In genomic region chr13:34156840-34157185, GRCm38 (mm10) we compare ENCODE assay signal across 10 mouse cellular contexts. TPM values are rescaled to one million over a fixed set of nuclear protein-coding genes. Genes with fewer than 3 reads are reported as not detected.
DNase-seq lines count a peak whose midpoint lies in the region; ATAC-seq lines count a peak whose summit lies in the region.
"Had no signal": no experiment of that assay in that cellular context is flagged by ENCODE, and none has a peak within 500 bp of the region (broad histone marks: within the 10 kb centered on the region; RNA-seq: fewer than 3 reads in every experiment).

No protein-coding gene starts in this region.

- no peak for DNase-seq in forebrain, embryonic 10.5 days (ENCODE audit: extremely low spot score, low spot score)
- DNase-seq in forebrain, embryonic 11.5 days (ENCODE audit: low spot score): no peak
- DNase-seq in midbrain, embryonic 10.5 days (ENCODE audit: low spot score): no peak
- DNase-seq in midbrain, embryonic 11.5 days (ENCODE audit: low spot score, missing footprints): no peak
- no peak for DNase-seq in embryonic facial prominence, embryonic 10.5 days (ENCODE audit: low spot score)
- no peak for DNase-seq in limb, embryonic 10.5 days (ENCODE audit: low spot score)
- no peak for DNase-seq in embryo, embryonic 10.5 days (ENCODE audit: low spot score)
- no peak for DNase-seq in adrenal gland, postnatal 36 days

- no peaks in the 10 kb centered on the region for H3K36me3 ChIP-seq in forebrain, embryonic 10.5 days (replicated peaks)
- H3K36me3 ChIP-seq in forebrain, embryonic 11.5 days (ENCODE audit: control insufficient read depth, insufficient read depth, low read length): no peaks in the 10 kb centered on the region
- H3K36me3 ChIP-seq in midbrain, embryonic 10.5 days: no peaks in the 10 kb centered on the region
- no peaks in the 10 kb centered on the region for H3K36me3 ChIP-seq in midbrain, embryonic 11.5 days (ENCODE audit: control insufficient read depth, insufficient read depth, low read length)
- no peaks in the 10 kb centered on the region for H3K36me3 ChIP-seq in embryonic facial prominence, embryonic 10.5 days (replicated peaks)
- H3K36me3 ChIP-seq in limb, embryonic 10.5 days: no peaks in the 10 kb centered on the region

- H3K4me3 ChIP-seq in forebrain, embryonic 10.5 days: no peak overlapping the region
- H3K4me3 ChIP-seq in forebrain, embryonic 11.5 days (ENCODE audit: low read depth, low read length): no peak overlapping the region
- H3K4me3 ChIP-seq in midbrain, embryonic 10.5 days: no peak overlapping the region
- H3K4me3 ChIP-seq in midbrain, embryonic 11.5 days (ENCODE audit: low read depth, low read length): no peak overlapping the region
- H3K4me3 ChIP-seq in embryonic facial prominence, embryonic 10.5 days: no peak overlapping the region
- H3K4me3 ChIP-seq in limb, embryonic 10.5 days: no peak overlapping the region

- no peaks in the 10 kb centered on the region for H3K27me3 ChIP-seq in forebrain, embryonic 10.5 days (ENCODE audit: poor library complexity, severe bottlenecking)
- no peaks in the 10 kb centered on the region for H3K27me3 ChIP-seq in forebrain, embryonic 11.5 days (ENCODE audit: control insufficient read depth, insufficient read depth, low read length)
- no peaks in the 10 kb centered on the region for H3K27me3 ChIP-seq in midbrain, embryonic 10.5 days (ENCODE audit: low read depth, poor library complexity, severe bottlenecking)
- H3K27me3 ChIP-seq in midbrain, embryonic 11.5 days (ENCODE audit: control insufficient read depth, insufficient read depth, low read length): no peaks in the 10 kb centered on the region
- H3K27me3 ChIP-seq in embryonic facial prominence, embryonic 10.5 days (replicated peaks; ENCODE audit: low read depth, poor library complexity, severe bottlenecking): no peaks in the 10 kb centered on the region
- no peaks in the 10 kb centered on the region for H3K27me3 ChIP-seq in limb, embryonic 10.5 days (ENCODE audit: low read depth, poor library complexity, severe bottlenecking)

- peak overlapping the region; percentile 44 for H3K27ac ChIP-seq in forebrain, embryonic 10.5 days
- H3K27ac ChIP-seq in forebrain, embryonic 11.5 days (ENCODE audit: low read depth, low read length): no peak overlapping the region
- 0 out of 2 replicates have a peak overlapping the region, but pooled peaks have one; percentile 24 for H3K27ac ChIP-seq in midbrain, embryonic 10.5 days (replicated peaks)
- no peak overlapping the region for H3K27ac ChIP-seq in midbrain, embryonic 11.5 days (ENCODE audit: low read depth, low read length)
- peak overlapping the region; percentile 52; the same call in 1 of the 2 replicates for H3K27ac ChIP-seq in embryonic facial prominence, embryonic 10.5 days (replicated peaks)
- H3K27ac ChIP-seq in limb, embryonic 10.5 days: peak overlapping the region; percentile 46; the same call in 1 of the 2 replicates

- H3K4me1 ChIP-seq in forebrain, embryonic 10.5 days: peaks cover 21% of the 10 kb centered on the region
- peaks cover 6% of the 10 kb centered on the region; the same call in 1 of the 2 replicates for H3K4me1 ChIP-seq in forebrain, embryonic 11.5 days (replicated peaks; ENCODE audit: control insufficient read depth, insufficient read depth, low read length)
- peaks cover 27% of the 10 kb centered on the region for H3K4me1 ChIP-seq in midbrain, embryonic 10.5 days
- peaks cover 8% of the 10 kb centered on the region for H3K4me1 ChIP-seq in midbrain, embryonic 11.5 days (ENCODE audit: control insufficient read depth, insufficient read depth, low read length)
- peaks cover 35% of the 10 kb centered on the region for H3K4me1 ChIP-seq in embryonic facial prominence, embryonic 10.5 days
- H3K4me1 ChIP-seq in limb, embryonic 10.5 days: peaks cover 9% of the 10 kb centered on the region

- WGBS in forebrain, embryonic 10.5 days: 84% methylated on average over 2 of the region's 2 CpGs
- WGBS in forebrain, embryonic 11.5 days: 85% methylated on average over 2 of the region's 2 CpGs
- 83% methylated on average over 2 of the region's 2 CpGs for WGBS in midbrain, embryonic 10.5 days
- WGBS in midbrain, embryonic 11.5 days: 86% methylated on average over 2 of the region's 2 CpGs
- 87% methylated on average over 2 of the region's 2 CpGs for WGBS in embryonic facial prominence, embryonic 10.5 days
- 72% methylated on average over 2 of the region's 2 CpGs for WGBS in limb, embryonic 10.5 days

- no peak for ATAC-seq in forebrain, embryonic 11.5 days (replicated peaks; ENCODE audit: low FRiP score)
- no peak for ATAC-seq in midbrain, embryonic 11.5 days (ENCODE audit: low FRiP score)
- ATAC-seq: inflammation-experienced regulatory T-cells, adult 6 months had no signal

- peaks cover 3% of the 10 kb centered on the region; the same call in 1 of the 2 replicates for H3K9me3 ChIP-seq in forebrain, embryonic 10.5 days
- H3K9me3 ChIP-seq in forebrain, embryonic 11.5 days (ENCODE audit: control insufficient read depth, low read length): no peaks in the 10 kb centered on the region
- H3K9me3 ChIP-seq in midbrain, embryonic 10.5 days (replicated peaks): no peaks in the 10 kb centered on the region
- H3K9me3 ChIP-seq in midbrain, embryonic 11.5 days (ENCODE audit: control insufficient read depth, low read length): no peaks in the 10 kb centered on the region
- 0 out of 2 replicates have a peak, but pooled peaks cover 5% of the 10 kb centered on the region for H3K9me3 ChIP-seq in embryonic facial prominence, embryonic 10.5 days
- H3K9me3 ChIP-seq in limb, embryonic 10.5 days (replicated peaks): no peaks in the 10 kb centered on the region

- no peak overlapping the region for H3K9ac ChIP-seq in forebrain, embryonic 11.5 days (ENCODE audit: low read length)
- H3K9ac ChIP-seq in midbrain, embryonic 11.5 days (ENCODE audit: low read length): no peak overlapping the region

- H3K4me2 ChIP-seq in forebrain, embryonic 11.5 days (ENCODE audit: low read depth, low read length, severe bottlenecking): no peak overlapping the region
- H3K4me2 ChIP-seq in midbrain, embryonic 11.5 days: no peak overlapping the region

RNA-seq across cellular contexts. Expression of gene Psmg4, which starts 6.0 kb away (rescaled TPM):
- 129 and 133 TPM in 2 replicates for polyA plus RNA-seq in forebrain, embryonic 10.5 days (2016; fragmentation: Nextera tagmentation; extraction: Ambion mirVana)
- 114 and 123 TPM in 2 replicates for polyA plus RNA-seq in forebrain, embryonic 11.5 days (2014; fragmentation: Nextera tagmentation; extraction: Ambion mirVana)
- polyA plus RNA-seq in midbrain, embryonic 10.5 days (2016; fragmentation: Nextera tagmentation; extraction: Ambion mirVana): 122 and 124 TPM in 2 replicates
- polyA plus RNA-seq in midbrain, embryonic 11.5 days (2014; fragmentation: Nextera tagmentation; extraction: Ambion mirVana): 115 and 120 TPM in 2 replicates
- polyA plus RNA-seq in embryonic facial prominence, embryonic 10.5 days (2016; fragmentation: Nextera tagmentation; extraction: Ambion mirVana): 97.9 and 99.9 TPM in 2 replicates
- polyA plus RNA-seq in limb, embryonic 10.5 days (2016; fragmentation: Nextera tagmentation; extraction: Ambion mirVana): 80.5 and 83.3 TPM in 2 replicates
- 10 to 100 TPM; 33.9 to 41.6 TPM for total RNA-seq in adrenal gland, postnatal 36 days (2021)

RNA-seq across cellular contexts. Expression of gene Tubb2b, which starts 26.5 kb away (rescaled TPM):
- polyA plus RNA-seq in forebrain, embryonic 10.5 days (2016; fragmentation: Nextera tagmentation; extraction: Ambion mirVana): 137 and 151 TPM in 2 replicates
- polyA plus RNA-seq in forebrain, embryonic 11.5 days (2014; fragmentation: Nextera tagmentation; extraction: Ambion mirVana): 232 and 287 TPM in 2 replicates
- 202 and 279 TPM in 2 replicates for polyA plus RNA-seq in midbrain, embryonic 10.5 days (2016; fragmentation: Nextera tagmentation; extraction: Ambion mirVana)
- 307 and 321 TPM in 2 replicates for polyA plus RNA-seq in midbrain, embryonic 11.5 days (2014; fragmentation: Nextera tagmentation; extraction: Ambion mirVana)
- polyA plus RNA-seq in embryonic facial prominence, embryonic 10.5 days (2016; fragmentation: Nextera tagmentation; extraction: Ambion mirVana): 65.5 and 73.2 TPM in 2 replicates
- polyA plus RNA-seq in limb, embryonic 10.5 days (2016; fragmentation: Nextera tagmentation; extraction: Ambion mirVana): 11.7 and 15.6 TPM in 2 replicates
- 1 to 10 TPM; 1.4 to 2.2 TPM for total RNA-seq in adrenal gland, postnatal 36 days (2021)
- total RNA-seq: megakaryocyte-erythroid progenitor cell, adult 5-6 weeks had no signal

Comparison
In these comparisons a context has a peak if more than half of its experiments do, and no peak if none do; other contexts are left out.
1. H3K27ac ChIP-seq: peak in forebrain, embryonic 10.5 days (single experiment), midbrain, embryonic 10.5 days (single experiment), embryonic facial prominence, embryonic 10.5 days (single experiment) and limb, embryonic 10.5 days (single experiment); none in forebrain, embryonic 11.5 days (single experiment) and midbrain, embryonic 11.5 days (single experiment).